Mouse (Mus musculus): Measurements from ENCODE around the gene Tmem274. TPM values are rescaled to one million over a fixed set of nuclear protein-coding genes. Genes with fewer than 3 reads are reported as not detected.
"Not testable (repeated sequence)": the region's sequence is repeated elsewhere in the genome, so short reads cannot be mapped to it uniquely, and the experiment has no call there.

The Tmem274 gene
- not detected in 2 replicates for polyA plus RNA-seq (2015; fragmentation: Nextera tagmentation; extraction: Ambion mirVana)

DNA sequence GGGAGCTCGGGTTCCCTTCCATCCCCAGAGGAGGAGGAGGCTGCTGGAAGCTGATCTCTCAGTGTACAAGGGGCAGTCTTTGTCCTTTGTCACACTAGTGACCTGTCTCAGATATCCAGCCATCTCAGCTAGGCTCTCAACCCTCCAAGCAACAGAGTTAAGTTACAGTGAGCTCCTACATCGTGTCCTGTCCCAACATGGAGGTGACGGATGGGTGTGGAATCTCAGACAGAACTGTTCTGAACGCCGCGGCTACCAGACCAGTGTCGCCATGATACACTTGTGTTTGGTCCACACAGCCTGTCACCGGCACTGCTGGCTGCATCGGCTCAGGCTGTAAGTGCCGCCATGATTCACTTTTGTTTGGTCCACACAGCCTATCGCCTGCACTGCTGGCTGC, at the start of gene Tmem274:
Gene Tmem274, plus strand, starts transcription at position 301 of the 400 bp plus-strand sequence.
- H3K9ac ChIP-seq (replicated peaks), result no peak within 1 kb of the TSS
- H3K4me3 ChIP-seq (replicated peaks), result no peak within 1 kb of the TSS
- no peaks in the 10 kb centered on the region for H3K27me3 ChIP-seq (replicated peaks)
- peaks cover 13% of the 10 kb centered on the region for H3K36me3 ChIP-seq
- no peak within 1 kb of the TSS for H3K27ac ChIP-seq (replicated peaks)
- no peak for ATAC-seq (ENCODE audit: low FRiP score)
- H3K9me3 ChIP-seq (replicated peaks), result no peaks in the 10 kb centered on the region
- no peaks in the 10 kb centered on the region for H3K4me1 ChIP-seq
- H3K4me2 ChIP-seq, result no peak within 1 kb of the TSS
- WGBS, result 91% methylated on average over 11 of the region's 11 CpGs

DNA sequence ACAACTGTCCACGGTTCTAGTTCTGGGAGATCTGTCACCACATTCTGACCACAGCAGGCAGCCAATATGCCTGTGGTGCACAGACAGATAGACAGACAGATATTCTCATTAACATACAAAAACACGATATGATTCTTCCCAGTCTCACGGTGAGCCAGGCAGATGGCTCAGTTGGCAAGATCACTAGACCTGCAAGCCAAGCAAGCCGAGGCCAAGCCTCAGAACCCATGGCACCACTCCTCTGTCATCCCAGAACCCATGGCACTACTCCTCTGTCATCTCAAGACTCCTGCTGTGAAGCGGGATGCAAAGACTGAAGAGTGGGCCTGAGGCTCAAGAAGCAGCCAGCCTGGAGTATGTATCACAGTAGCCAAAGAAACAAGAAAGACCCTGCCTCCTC, 47.6 kb upstream of the Tmem274 start:
- Histone ChIP-seq H3K4me2 (no peak overlapping the region), H3K27ac (replicated peaks) (no peak overlapping the region), H3K9ac (replicated peaks) (no peak overlapping the region), H3K4me3 (replicated peaks) (no peak overlapping the region), H3K9me3 (replicated peaks) (no peaks in the 10 kb centered on the region), H3K4me1 (peaks cover 6% of the 10 kb centered on the region), H3K36me3 (no peaks in the 10 kb centered on the region), H3K27me3 (replicated peaks) (no peaks in the 10 kb centered on the region)
- ATAC-seq (ENCODE audit: low FRiP score), result no peak
- 80% methylated on average over 5 of the region's 5 CpGs for WGBS

DNA sequence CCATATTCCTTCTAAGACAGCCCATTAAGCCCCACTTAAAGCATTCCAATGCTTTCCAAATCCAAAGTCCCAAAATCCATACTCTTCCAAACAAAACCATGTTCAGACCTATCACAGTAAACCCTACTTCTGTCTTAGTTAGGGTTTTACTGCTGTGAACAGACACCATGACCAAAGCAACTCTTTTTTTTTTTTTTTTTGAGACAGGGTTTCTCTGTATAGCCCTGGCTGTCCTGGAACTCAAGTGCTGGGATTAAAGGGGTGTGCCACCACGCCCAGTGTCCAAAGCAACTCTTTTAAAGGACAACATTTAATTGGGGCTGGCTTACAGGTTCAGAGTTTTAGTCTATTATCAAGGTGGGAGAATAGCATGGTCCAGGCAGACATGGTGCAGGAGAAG, 45.3 kb upstream of the Tmem274 start:
- 82% methylated on average over 1 of the region's 1 CpGs for WGBS
- not testable (repeated sequence) for H3K27me3 ChIP-seq (replicated peaks); H3K4me3 ChIP-seq (replicated peaks); H3K4me2 ChIP-seq; H3K4me1 ChIP-seq; H3K9me3 ChIP-seq (replicated peaks); H3K27ac ChIP-seq (replicated peaks); H3K36me3 ChIP-seq; H3K9ac ChIP-seq (replicated peaks); ATAC-seq (ENCODE audit: low FRiP score)

DNA sequence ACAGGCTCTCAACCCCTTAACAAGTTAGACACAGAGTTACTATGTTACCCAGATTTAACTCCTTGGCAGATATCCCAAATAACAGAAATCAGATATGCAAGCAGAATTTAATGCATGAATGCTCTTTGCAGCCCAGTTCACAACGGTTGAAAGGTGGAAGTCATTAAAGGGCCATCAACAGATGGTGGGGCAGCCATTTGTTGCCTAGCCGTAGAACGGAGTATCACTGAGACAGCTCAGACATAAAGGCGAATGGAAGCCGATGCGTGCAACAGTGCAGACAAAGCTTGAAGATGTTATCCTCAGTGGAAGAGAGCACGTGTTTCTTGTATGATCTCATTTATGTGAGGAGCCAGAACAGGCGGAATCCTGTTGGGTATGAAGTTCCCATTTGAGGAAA, 36.6 kb upstream of the Tmem274 start:
- H3K4me1 ChIP-seq, result peaks cover 15% of the 10 kb centered on the region
- WGBS, result 55% methylated on average over 8 of the region's 8 CpGs

DNA sequence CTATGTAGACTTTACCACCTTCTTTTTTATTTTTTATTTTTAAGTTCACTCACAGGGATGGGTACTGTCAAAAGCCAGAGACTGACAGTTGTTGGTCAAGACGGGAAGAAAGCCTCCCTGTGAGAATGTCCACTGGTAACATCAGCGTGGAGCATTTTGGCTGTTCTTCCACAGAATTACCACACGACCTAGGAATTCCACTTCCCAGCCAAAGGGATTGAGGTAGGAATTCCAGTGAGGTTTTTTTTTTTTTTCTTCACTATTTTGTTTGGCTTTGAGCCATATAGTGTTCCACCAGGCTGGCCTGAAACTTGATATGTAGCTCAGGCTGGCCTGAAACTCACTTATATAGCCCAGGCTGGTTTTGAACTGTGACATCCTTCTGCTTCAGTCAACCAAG, 34.7 kb upstream of the Tmem274 start:
- no peaks in the 10 kb centered on the region for H3K36me3 ChIP-seq
- H3K4me1 ChIP-seq, result peaks cover 23% of the 10 kb centered on the region
- no peaks in the 10 kb centered on the region for H3K9me3 ChIP-seq (replicated peaks)
- H3K27ac ChIP-seq (replicated peaks), result no peak overlapping the region
- no peak overlapping the region for H3K9ac ChIP-seq (replicated peaks)
- H3K4me3 ChIP-seq (replicated peaks), result no peak overlapping the region
- no peak for ATAC-seq (ENCODE audit: low FRiP score)
- H3K27me3 ChIP-seq (replicated peaks), result no peaks in the 10 kb centered on the region
- 70% methylated on average over 3 of the region's 3 CpGs for WGBS
- no peak overlapping the region for H3K4me2 ChIP-seq

More for the DNA sequence above, 36.6 kb upstream of the Tmem274 start:
- no peaks in the 10 kb centered on the region for H3K36me3 ChIP-seq
- no peak overlapping the region for H3K4me2 ChIP-seq
- no peak overlapping the region for H3K9ac ChIP-seq (replicated peaks)
- H3K27ac ChIP-seq (replicated peaks), result no peak overlapping the region
- H3K27me3 ChIP-seq (replicated peaks), result no peaks in the 10 kb centered on the region
- H3K4me3 ChIP-seq (replicated peaks), result no peak overlapping the region
- ATAC-seq (ENCODE audit: low FRiP score), result no peak
- H3K9me3 ChIP-seq (replicated peaks), result no peaks in the 10 kb centered on the region

DNA sequence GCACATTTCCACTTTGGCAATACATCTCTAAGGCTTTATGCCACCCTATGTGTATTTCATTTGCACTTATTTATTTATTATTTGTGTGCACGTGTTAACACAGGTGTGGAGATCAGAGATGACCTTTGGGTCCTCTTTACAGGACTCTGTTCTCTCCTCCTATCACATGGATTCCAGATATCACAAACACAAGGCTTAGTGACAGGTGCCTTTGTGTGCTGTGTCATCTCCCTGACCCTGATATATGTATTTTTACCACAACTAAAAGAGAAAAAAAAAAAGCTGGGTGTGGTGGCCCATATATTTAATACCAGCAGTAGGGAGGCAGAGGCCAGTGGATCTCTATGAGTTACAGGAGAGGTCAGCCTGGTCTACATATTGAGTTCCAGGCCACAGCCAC, 32.7 kb upstream of the Tmem274 start:
- ATAC-seq (ENCODE audit: low FRiP score), result no peak

DNA sequence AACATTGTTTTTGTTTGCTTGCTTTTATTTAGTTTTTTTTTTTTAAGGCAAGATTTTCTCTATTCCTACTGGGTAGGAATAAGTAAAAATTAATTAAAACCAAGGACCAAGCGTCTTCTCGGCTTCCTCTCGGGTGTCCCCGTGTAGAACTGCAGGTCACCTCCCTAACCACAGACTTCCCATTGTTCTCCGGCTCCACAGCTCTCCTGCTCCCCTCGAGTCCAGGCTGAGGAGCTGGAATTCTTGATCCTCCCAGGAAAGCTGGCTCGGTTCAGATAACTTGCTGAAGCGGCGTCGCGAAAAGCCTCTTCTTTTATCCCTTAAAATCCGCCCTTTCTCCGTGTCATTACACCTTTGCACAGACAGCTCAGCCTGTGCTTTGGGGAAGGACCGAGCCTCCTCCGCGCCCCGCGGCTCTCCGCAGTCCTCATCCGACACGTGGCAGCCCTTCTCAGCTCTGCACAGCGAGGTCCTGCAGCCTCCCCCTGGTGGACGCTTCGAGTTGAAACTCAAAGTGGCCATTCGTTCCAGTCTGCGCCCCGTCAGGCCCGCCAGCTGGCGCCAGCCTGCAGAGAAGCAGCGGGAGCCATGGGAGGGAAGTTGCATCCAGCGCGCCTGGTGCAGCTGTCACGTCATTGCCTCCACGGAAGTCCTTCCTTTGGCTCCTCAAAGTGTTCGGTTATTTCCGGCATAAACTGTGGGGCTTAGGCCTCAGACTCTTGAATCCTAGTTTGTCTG, 32.0 kb upstream of the Tmem274 start:
- Histone ChIP-seq H3K36me3 (no peaks in the 10 kb centered on the region), H3K4me2 (peak overlapping the region; percentile 73), H3K9ac (replicated peaks) (peak overlapping the region; percentile 56), H3K27ac (replicated peaks) (peak overlapping the region; percentile 94), H3K4me3 (replicated peaks) (peak overlapping the region; percentile 40), H3K27me3 (replicated peaks) (no peaks in the 10 kb centered on the region), H3K4me1 (peaks cover 23% of the 10 kb centered on the region), H3K9me3 (replicated peaks) (no peaks in the 10 kb centered on the region)
- ATAC-seq (ENCODE audit: low FRiP score), result peak; percentile 97
- WGBS, result under 1% methylated on average over 36 of the region's 36 CpGs

More for the DNA sequence above, 32.7 kb upstream of the Tmem274 start:
- Histone ChIP-seq H3K27ac (replicated peaks) (peak overlapping the region; percentile 94), H3K9ac (replicated peaks) (peak overlapping the region; percentile 56), H3K9me3 (replicated peaks) (no peaks in the 10 kb centered on the region), H3K4me3 (replicated peaks) (no peak overlapping the region), H3K36me3 (no peaks in the 10 kb centered on the region), H3K4me2 (peak overlapping the region; percentile 73), H3K27me3 (replicated peaks) (no peaks in the 10 kb centered on the region), H3K4me1 (peaks cover 23% of the 10 kb centered on the region)
- WGBS, result 53% methylated on average over 1 of the region's 1 CpGs

DNA sequence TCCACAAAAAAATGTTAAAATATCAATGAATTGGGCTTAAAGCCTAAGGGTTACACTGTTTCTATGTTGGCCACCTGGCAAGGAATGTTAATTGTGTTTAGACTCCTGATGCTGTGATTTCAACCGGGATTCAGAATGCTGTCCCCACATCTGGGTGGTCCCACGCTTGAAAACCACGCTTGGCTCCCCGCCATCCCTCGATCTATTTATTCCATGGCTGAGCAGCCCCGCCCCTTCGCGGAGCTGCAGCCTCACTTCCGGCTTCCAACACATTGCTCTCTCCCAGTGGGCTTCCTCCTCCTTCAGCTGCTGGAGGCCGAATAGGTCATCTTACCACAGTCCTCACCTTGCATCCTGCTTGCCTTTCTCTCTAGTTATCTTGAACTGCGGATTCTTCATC, 31.3 kb upstream of the Tmem274 start:
- ATAC-seq (ENCODE audit: low FRiP score), result peak; percentile 67; the same call in 1 of the 2 replicates
- H3K4me3 ChIP-seq (replicated peaks), result peak overlapping the region; percentile 40

DNA sequence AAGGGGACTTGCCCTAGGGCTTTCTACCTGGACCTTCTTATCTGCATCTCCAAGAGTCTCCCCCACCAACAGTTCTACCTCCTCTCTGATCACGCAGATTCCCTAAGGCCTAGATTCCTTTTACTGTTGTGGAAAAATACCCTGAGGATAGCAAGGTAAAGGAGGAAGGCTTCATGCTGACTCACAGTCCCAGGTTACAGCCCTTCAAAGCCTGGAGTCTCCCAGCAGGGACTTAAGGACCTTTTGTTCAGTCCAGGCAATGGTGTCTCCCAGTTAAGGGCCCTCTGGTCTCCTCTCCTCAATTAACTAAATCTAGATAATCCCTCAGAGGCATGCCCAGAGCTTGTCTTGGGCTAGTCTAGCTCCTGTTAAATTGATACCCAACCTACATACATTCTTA, 30.9 kb upstream of the Tmem274 start:
- Histone ChIP-seq H3K27me3 (replicated peaks) (no peaks in the 10 kb centered on the region), H3K4me1 (peaks cover 20% of the 10 kb centered on the region), H3K9me3 (replicated peaks) (no peaks in the 10 kb centered on the region), H3K4me3 (replicated peaks) (no peak overlapping the region), H3K4me2 (peak overlapping the region; percentile 73), H3K9ac (replicated peaks) (peak overlapping the region; percentile 56; the same call in 1 of the 2 replicates), H3K36me3 (no peaks in the 10 kb centered on the region), H3K27ac (replicated peaks) (peak overlapping the region; percentile 94)
- no peak for ATAC-seq (ENCODE audit: low FRiP score)
- 37% methylated on average over 1 of the region's 1 CpGs for WGBS

More for the DNA sequence above, 31.3 kb upstream of the Tmem274 start:
- Histone ChIP-seq H3K4me1 (peaks cover 20% of the 10 kb centered on the region), H3K9ac (replicated peaks) (peak overlapping the region; percentile 56), H3K9me3 (replicated peaks) (no peaks in the 10 kb centered on the region), H3K36me3 (no peaks in the 10 kb centered on the region), H3K27me3 (replicated peaks) (no peaks in the 10 kb centered on the region), H3K27ac (replicated peaks) (peak overlapping the region; percentile 94), H3K4me2 (peak overlapping the region; percentile 73)
- WGBS, result 2% methylated on average over 11 of the region's 11 CpGs

DNA sequence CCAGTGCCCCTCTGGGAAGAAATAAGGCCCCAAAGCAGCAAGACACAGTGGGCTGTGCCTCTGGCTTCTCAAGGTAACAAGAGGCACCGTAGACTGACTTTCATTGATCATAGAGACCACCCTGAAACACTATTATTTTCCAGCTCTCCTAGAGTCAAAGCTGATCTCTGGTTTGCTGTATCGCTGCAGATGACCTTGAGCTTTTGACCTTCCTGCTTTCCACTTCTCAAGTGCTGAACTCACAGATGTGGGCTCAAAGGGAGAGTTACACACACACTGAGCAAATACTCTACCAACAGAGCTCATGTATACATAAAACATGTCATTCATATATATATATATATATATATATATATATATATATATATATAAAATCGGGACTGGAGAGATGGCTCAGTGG, 26.5 kb upstream of the Tmem274 start:
- ATAC-seq (ENCODE audit: low FRiP score), result no peak
- no peak overlapping the region for H3K9ac ChIP-seq (replicated peaks)
- H3K27me3 ChIP-seq (replicated peaks), result no peaks in the 10 kb centered on the region
- H3K4me3 ChIP-seq (replicated peaks), result no peak overlapping the region
- no peaks in the 10 kb centered on the region for H3K36me3 ChIP-seq
- H3K4me1 ChIP-seq, result peaks cover 8% of the 10 kb centered on the region
- no peak overlapping the region for H3K4me2 ChIP-seq
- no peak overlapping the region for H3K27ac ChIP-seq (replicated peaks)
- WGBS, result 86% methylated on average over 3 of the region's 3 CpGs
- no peaks in the 10 kb centered on the region for H3K9me3 ChIP-seq (replicated peaks)

DNA sequence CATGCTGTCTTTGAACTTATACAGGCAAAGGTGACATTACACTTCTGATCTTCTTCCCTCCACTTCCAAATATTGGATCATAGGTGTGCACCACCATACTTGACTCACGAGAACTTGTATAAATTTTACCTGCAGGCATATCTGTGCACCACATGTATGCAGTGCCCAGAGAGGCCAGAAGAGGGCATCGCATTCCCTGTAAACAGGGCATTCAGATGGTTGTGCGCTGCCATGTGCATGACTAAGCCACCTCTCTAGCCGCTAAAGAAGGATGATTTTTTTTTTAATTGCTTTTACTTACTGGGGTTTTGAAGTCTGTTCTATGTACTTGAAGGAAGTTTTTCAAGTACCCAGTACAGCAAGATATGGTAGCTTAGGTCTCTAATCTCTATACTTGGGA, 23.5 kb upstream of the Tmem274 start:
- Histone ChIP-seq H3K4me1 (no peaks in the 10 kb centered on the region), H3K4me3 (replicated peaks) (no peak overlapping the region), H3K9me3 (replicated peaks) (no peaks in the 10 kb centered on the region)

DNA sequence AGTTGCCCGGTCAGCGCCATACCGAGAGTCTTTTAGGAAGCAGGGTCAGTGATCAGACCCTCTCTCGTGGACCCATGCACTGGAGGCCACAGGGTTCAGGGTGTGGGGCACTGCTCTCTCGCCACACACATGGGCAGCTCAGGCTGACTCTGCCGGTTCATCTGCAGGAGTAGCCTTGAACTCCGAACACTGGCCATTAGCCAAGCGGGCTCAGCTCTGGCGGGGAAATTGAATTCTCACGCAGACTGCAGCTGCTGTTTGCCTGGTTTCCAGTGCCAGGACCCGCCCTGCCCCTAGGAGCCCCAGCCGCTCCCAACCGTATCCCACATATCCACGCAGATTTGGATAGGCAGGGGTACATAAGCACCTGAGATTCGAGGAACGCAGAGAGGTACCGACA, 22.9 kb upstream of the Tmem274 start:
- H3K27me3 ChIP-seq (replicated peaks), result no peaks in the 10 kb centered on the region
- 87% methylated on average over 17 of the region's 17 CpGs for WGBS
- H3K9me3 ChIP-seq (replicated peaks), result no peaks in the 10 kb centered on the region

More for the DNA sequence above, 23.5 kb upstream of the Tmem274 start:
- Histone ChIP-seq H3K27me3 (replicated peaks) (no peaks in the 10 kb centered on the region), H3K36me3 (no peaks in the 10 kb centered on the region), H3K4me2 (no peak overlapping the region), H3K27ac (replicated peaks) (no peak overlapping the region), H3K9ac (replicated peaks) (no peak overlapping the region)
- no peak for ATAC-seq (ENCODE audit: low FRiP score)
- 86% methylated on average over 4 of the region's 4 CpGs for WGBS

More for the DNA sequence above, 22.9 kb upstream of the Tmem274 start:
- Histone ChIP-seq H3K4me2 (no peak overlapping the region), H3K4me3 (replicated peaks) (no peak overlapping the region), H3K9ac (replicated peaks) (no peak overlapping the region), H3K4me1 (no peaks in the 10 kb centered on the region), H3K27ac (replicated peaks) (no peak overlapping the region), H3K36me3 (no peaks in the 10 kb centered on the region)
- ATAC-seq (ENCODE audit: low FRiP score), result no peak
